Mouse (Mus musculus): ENCODE measurements at regions not wholly inside any gene's neighbourhood (a gene's known extent, or its start where the extent isn't known, plus 50 kb on each side); places are given as distances from the start of the nearest gene placed in this dataset.

DNA sequence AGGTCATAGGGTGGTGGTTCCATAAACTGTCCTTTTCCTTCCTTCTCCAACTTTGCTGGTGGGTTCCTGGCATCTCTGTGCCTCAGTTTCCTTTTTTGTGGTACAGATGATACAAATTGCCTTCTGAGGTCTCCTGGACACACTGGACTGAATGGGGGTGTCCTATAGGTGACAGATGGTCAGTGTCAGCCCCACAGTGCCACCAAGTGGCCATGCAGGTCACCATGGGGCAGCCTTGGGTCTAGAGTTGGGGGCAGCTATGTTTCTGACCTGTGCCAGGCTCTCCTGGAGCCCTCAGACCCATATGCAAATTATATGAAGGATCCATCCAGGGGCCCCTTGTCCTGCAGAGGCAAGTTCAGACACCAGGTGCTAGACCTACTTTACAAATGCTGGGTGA, 50.8 kb upstream of the Gm26897 start:
- Histone ChIP-seq H3K9ac (ENCODE audit: insufficient read depth, low read depth) (no peak overlapping the region), H3K4me3 (replicated peaks in 1 of 3; ENCODE audit: low read depth in 2 of 3, low read length in 2 of 3, poor library complexity in 1 of 3) (no peak overlapping the region), H3K79me2 (replicated peaks; ENCODE audit: control insufficient read depth, extremely low read depth, insufficient read depth, poor library complexity, severe bottlenecking) (no peaks in the 10 kb centered on the region), H3K4me2 (ENCODE audit: insufficient read depth, low read depth, poor library complexity, severe bottlenecking) (no peak overlapping the region), H3K36me3 (replicated peaks in 1 of 2; ENCODE audit: control insufficient read depth in 1 of 2, insufficient read depth in 1 of 2, low read length in 1 of 2) (no peaks in the 10 kb centered on the region), H3K4me1 (ENCODE audit: control insufficient read depth in 1 of 2, insufficient read depth in 2 of 2) (no peaks in the 10 kb centered on the region), H3K27ac (ENCODE audit: insufficient read depth, low read depth) (no peak overlapping the region), H3K27me3 (replicated peaks) (no peaks in the 10 kb centered on the region), H3K9me3 (replicated peaks; ENCODE audit: low read length) (peaks cover 94% of the 10 kb centered on the region)
- dilution Hi-C loops (cut with MboI; ENCODE audit: extremely low pct_ligation_motif_present, extremely low pct_unique_long_range_greater_than_20kb, low sequenced_read_pairs) = no loop called here
- no peak for TF ChIP-seq RCOR1 (conservative IDR thresholded peaks at IDR 0.05; ENCODE audit: low read depth, low read length)
- no peak for TF ChIP-seq IRF4 (IDR thresholded peaks at IDR 0.05; ENCODE audit: low read depth, low read length)
- no peak for TF ChIP-seq ELF1 (IDR thresholded peaks at IDR 0.05; ENCODE audit: low read depth, low read length)
- no peak for TF ChIP-seq ZNF384 (IDR thresholded peaks at IDR 0.05; ENCODE audit: low read depth, low read length)
- no peak for TF ChIP-seq ZMIZ1 (IDR thresholded peaks at IDR 0.05; ENCODE audit: low read depth, low read length)
- no peak for TF ChIP-seq POLR2AphosphoS2 (IDR thresholded peaks at IDR 0.05; ENCODE audit: low read depth, low read length)
- TF ChIP-seq BHLHE40 (IDR thresholded peaks at IDR 0.05; ENCODE audit: low read depth, low read length) = no peak
- TF ChIP-seq E2F4 (IDR thresholded peaks at IDR 0.05; ENCODE audit: insufficient replicate concordance, low read depth, low read length) = no peak
- no peak for TF ChIP-seq MAZ (IDR thresholded peaks at IDR 0.05; ENCODE audit: low read depth, low read length)
- no peak for TF ChIP-seq MAX (IDR thresholded peaks at IDR 0.05; ENCODE audit: low read length)
- TF ChIP-seq MYC (IDR thresholded peaks at IDR 0.05; ENCODE audit: low read depth, low read length) = no peak
- TF ChIP-seq KAT2A (IDR thresholded peaks at IDR 0.05; ENCODE audit: insufficient replicate concordance, low read length) = no peak
- TF ChIP-seq GABPA (IDR thresholded peaks at IDR 0.05; ENCODE audit: insufficient replicate concordance, low read depth, low read length) = no peak
- no peak for TF ChIP-seq MEF2A (IDR thresholded peaks at IDR 0.05; ENCODE audit: borderline replicate concordance, low read depth, low read length)
- no peak for TF ChIP-seq NELFE (IDR thresholded peaks at IDR 0.05; ENCODE audit: low read depth, low read length)
- TF ChIP-seq JUND (conservative IDR thresholded peaks at IDR 0.05; ENCODE audit: low read depth, low read length) = no peak
- TF ChIP-seq NRF1 (IDR thresholded peaks at IDR 0.05; ENCODE audit: low read depth, low read length) = no peak
- no peak for TF ChIP-seq EP300 (IDR thresholded peaks at IDR 0.05; ENCODE audit: low read length)
- TF ChIP-seq TCF12 (IDR thresholded peaks at IDR 0.05; ENCODE audit: low read depth, low read length) = no peak
- DNase-seq (ENCODE audit: extremely low read depth) = no peak
- in situ Hi-C loops (cut with MboI; ENCODE audit: low pct_ligation_motif_present, low pct_unique_long_range_greater_than_20kb, low sequenced_read_pairs) = no loop called here

Measured in CH12.LX (cell line).